Mouse (Mus musculus) ES-Bruce4 (cell line): Measurements from ENCODE around the gene Fam193b. TPM values are rescaled to one million over a fixed set of nuclear protein-coding genes. Genes with fewer than 3 reads are reported as not detected.
"Not testable (repeated sequence)": the region's sequence is repeated elsewhere in the genome, so short reads cannot be mapped to it uniquely, and the experiment has no call there.

Experiments
- H3K27ac ChIP-seq: 2 replicates; pipeline ENCODE4 v1.5.1; 2012; ENCODE audit warnings: low read length, inconsistent platforms; ENCODE audit not compliant: insufficient read depth
- H3K27me3 ChIP-seq: 2 replicates; pipeline ENCODE4 v1.6.1; 2012; ENCODE audit warnings: mild to moderate bottlenecking, low read length, inconsistent platforms; ENCODE audit not compliant: control insufficient read depth, poor library complexity, insufficient read depth, severe bottlenecking
- H3K36me3 ChIP-seq: 2 replicates; pipeline ENCODE4 v1.6.1; 2012; ENCODE audit warnings: inconsistent platforms, mild to moderate bottlenecking, low read length, moderate library complexity; ENCODE audit not compliant: control insufficient read depth, poor library complexity, insufficient read depth, severe bottlenecking
- H3K4me1 ChIP-seq: one replicate; pipeline ENCODE4 v1.8.1; 2011; ENCODE audit warnings: low read length; ENCODE audit not compliant: control insufficient read depth, insufficient read depth
- H3K4me3 ChIP-seq: 2 replicates; pipeline ENCODE4 v1.5.1; 2011; ENCODE audit warnings: low read depth, mild to moderate bottlenecking, low read length
- H3K9ac ChIP-seq: 2 replicates; pipeline ENCODE4 v1.6.1; 2012; ENCODE audit warnings: low read depth, mild to moderate bottlenecking, inconsistent platforms; ENCODE audit not compliant: poor library complexity, severe bottlenecking
- H3K9me3 ChIP-seq: replicated peaks from 2 replicates; pipeline ENCODE4 v1.6.1; 2012; ENCODE audit warnings: mild to moderate bottlenecking, low read length, inconsistent platforms; ENCODE audit not compliant: control insufficient read depth, poor library complexity, insufficient read depth, severe bottlenecking
- CTCF ChIP-seq: IDR thresholded peaks from one replicate; pipeline ENCODE4 v1.8.1; 2011; ENCODE audit warnings: low read depth, low read length
- EP300 ChIP-seq: IDR thresholded peaks from 2 replicates; pipeline ENCODE4 v1.6.1; 2011; ENCODE audit warnings: low read depth, low read length; ENCODE audit not compliant: insufficient read depth
- POLR2A ChIP-seq: IDR thresholded peaks from one replicate; pipeline ENCODE4 v1.8.1; 2011; ENCODE audit warnings: low read length; ENCODE audit not compliant: insufficient read depth
- polyA plus RNA-seq: library from polyadenylated mRNA; stranded (reverse); fragments of >200 nt; gene quantifications from 2 replicates; pipeline ENCODE4 v1.2.4, GENCODE M21; 2011; ENCODE audit warnings: low read depth; ENCODE audit not compliant: missing spikeins, insufficient read depth, insufficient read length

Gene Fam193b
- polyA plus RNA-seq, 1 experiment = 41.8 TPM

DNA sequence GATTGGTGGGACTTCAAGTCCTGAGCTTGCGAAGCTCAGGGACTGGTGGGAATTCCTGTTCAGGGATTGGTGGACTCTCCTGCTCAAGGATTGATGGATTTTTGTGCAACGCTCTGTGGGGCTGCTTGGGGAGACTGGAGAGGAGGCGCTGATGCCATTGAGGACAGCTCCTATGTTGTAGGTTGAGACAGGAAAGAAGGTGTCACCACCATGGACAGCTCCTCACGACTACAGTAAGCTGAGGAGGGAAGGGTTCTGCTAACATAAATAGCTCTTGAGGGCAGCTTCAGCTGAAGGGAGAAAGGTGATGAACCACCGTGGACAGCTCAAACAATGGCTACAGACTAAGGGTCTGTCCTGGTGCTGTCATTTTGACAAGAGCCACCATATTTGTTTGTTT, 5.0 kb upstream of the Fam193b start:
- TF ChIP-seq EP300 (no peak), POLR2A (no peak)
- Histone ChIP-seq H3K9ac (no peak overlapping the region), H3K27me3 (no peaks in the 10 kb centered on the region), H3K4me3 (no peak overlapping the region), H3K4me1 (no peaks in the 10 kb centered on the region), H3K27ac (no peak overlapping the region), H3K36me3 (no peaks in the 10 kb centered on the region), H3K9me3 (peaks cover 23% of the 10 kb centered on the region)

GRCm38 (mm10) chr13:55574321-55574720, 3.4 kb upstream of the Fam193b start:
- Histone ChIP-seq H3K4me1 (no peaks in the 10 kb centered on the region), H3K9ac (no peak overlapping the region), H3K4me3 (no peak overlapping the region), H3K27me3 (no peaks in the 10 kb centered on the region), H3K36me3 (no peaks in the 10 kb centered on the region), H3K9me3 (peaks cover 23% of the 10 kb centered on the region), H3K27ac (no peak overlapping the region)
- TF ChIP-seq POLR2A (no peak), CTCF (no peak), EP300 (no peak)

GRCm38 (mm10) chr13:55573432-55573831, 2.5 kb upstream of the Fam193b start, which contains the start of gene Tmed9:
Gene Tmed9 (plus strand): TSS chr13:55573732.
- H3K36me3 ChIP-seq = peaks cover 2% of the 10 kb centered on the region; the same call in 1 of the 2 replicates
- H3K4me3 ChIP-seq = no peak within 1 kb of the TSS
- H3K4me1 ChIP-seq = no peaks in the 10 kb centered on the region
- no peaks in the 10 kb centered on the region for H3K27me3 ChIP-seq
- TF ChIP-seq EP300 = no peak
- no peak for TF ChIP-seq CTCF
- no peak for TF ChIP-seq POLR2A
- H3K9me3 ChIP-seq = peaks cover 20% of the 10 kb centered on the region
- H3K9ac ChIP-seq = no peak within 1 kb of the TSS
- no peak within 1 kb of the TSS for H3K27ac ChIP-seq

DNA sequence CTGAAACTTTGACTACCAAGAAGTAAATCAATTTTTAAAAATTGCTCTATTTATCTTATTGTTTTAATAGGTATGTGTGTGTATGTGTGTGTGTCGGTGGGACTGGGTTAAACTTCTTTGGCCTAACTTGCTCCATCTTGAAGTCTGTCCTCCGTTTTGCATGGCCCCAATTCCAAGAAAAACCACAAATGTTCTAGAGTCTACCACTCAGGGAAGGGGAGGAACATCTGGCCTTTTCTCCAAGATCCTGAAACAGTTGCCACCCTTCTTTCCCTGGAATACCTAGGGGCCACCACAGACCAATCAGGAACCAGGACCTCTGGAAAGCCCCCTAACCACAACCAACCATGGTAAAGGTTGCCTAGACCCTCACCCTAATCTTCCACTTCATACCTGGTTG, 1.1 kb upstream of the Fam193b start:
- H3K36me3 ChIP-seq = peaks cover 6% of the 10 kb centered on the region; the same call in 1 of the 2 replicates
- H3K9me3 ChIP-seq = peaks cover 9% of the 10 kb centered on the region; the same call in 1 of the 2 replicates
- no peak overlapping the region for H3K9ac ChIP-seq
- H3K4me1 ChIP-seq = no peaks in the 10 kb centered on the region
- H3K27me3 ChIP-seq = no peaks in the 10 kb centered on the region
- no peak overlapping the region for H3K4me3 ChIP-seq
- TF ChIP-seq CTCF = no peak
- no peak for TF ChIP-seq POLR2A
- TF ChIP-seq EP300 = no peak
- H3K27ac ChIP-seq = no peak overlapping the region

DNA sequence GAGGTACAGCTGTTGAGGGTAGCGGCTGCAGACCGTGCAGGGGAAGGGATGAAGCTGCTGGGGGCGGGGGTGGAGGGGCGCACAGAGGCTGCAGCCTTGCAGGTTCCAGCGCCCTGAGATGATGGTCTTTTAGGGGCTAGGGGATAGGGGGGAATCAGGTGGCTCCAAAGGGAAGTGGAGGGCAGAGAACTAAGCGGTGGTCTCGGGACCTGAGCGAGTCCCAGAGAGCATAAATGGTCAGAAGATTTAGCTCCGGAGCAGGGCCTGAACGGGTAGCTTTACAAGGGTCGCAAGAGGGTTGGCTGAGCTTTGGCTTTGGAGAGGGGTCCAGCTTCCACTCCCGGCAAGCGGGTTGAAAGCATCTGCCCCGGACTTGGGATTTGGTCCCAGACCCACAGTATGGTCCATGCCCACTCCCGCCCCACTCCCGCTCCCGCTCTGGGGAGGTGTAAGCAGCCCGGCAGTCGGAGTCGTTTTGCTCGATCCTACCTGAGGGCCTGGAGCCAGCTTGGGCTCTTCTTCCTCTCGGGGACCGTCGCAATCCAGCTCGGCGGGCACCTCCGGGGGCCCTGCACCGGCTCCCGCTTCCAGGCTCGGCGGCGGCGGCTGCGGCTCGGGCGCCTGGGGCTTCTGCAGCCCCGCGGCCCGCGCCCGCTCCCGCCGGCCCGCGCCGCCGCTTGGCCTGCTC, 490 bp downstream of the Fam193b start:
- H3K27ac ChIP-seq = peak overlapping the region; percentile 86
- peaks cover 7% of the 10 kb centered on the region; the same call in 1 of the 2 replicates for H3K9me3 ChIP-seq
- no peaks in the 10 kb centered on the region for H3K4me1 ChIP-seq
- no peaks in the 10 kb centered on the region for H3K27me3 ChIP-seq
- H3K9ac ChIP-seq = peak overlapping the region; percentile 100
- H3K36me3 ChIP-seq = peaks cover 6% of the 10 kb centered on the region; the same call in 1 of the 2 replicates
- no peak for TF ChIP-seq POLR2A
- TF ChIP-seq CTCF = no peak
- TF ChIP-seq EP300 = no peak
- H3K4me3 ChIP-seq = peak overlapping the region; percentile 100

GRCm38 (mm10) chr13:55569726-55570285, 1.1 kb downstream of the Fam193b start:
- H3K4me1 ChIP-seq = no peaks in the 10 kb centered on the region
- no peak overlapping the region for H3K27ac ChIP-seq
- H3K9me3 ChIP-seq = peaks cover 7% of the 10 kb centered on the region; the same call in 1 of the 2 replicates
- H3K27me3 ChIP-seq = no peaks in the 10 kb centered on the region
- H3K9ac ChIP-seq = peak overlapping the region; percentile 100
- TF ChIP-seq CTCF = no peak
- TF ChIP-seq POLR2A = no peak
- no peak for TF ChIP-seq EP300
- H3K36me3 ChIP-seq = peaks cover 11% of the 10 kb centered on the region
- peak overlapping the region; percentile 100 for H3K4me3 ChIP-seq

DNA sequence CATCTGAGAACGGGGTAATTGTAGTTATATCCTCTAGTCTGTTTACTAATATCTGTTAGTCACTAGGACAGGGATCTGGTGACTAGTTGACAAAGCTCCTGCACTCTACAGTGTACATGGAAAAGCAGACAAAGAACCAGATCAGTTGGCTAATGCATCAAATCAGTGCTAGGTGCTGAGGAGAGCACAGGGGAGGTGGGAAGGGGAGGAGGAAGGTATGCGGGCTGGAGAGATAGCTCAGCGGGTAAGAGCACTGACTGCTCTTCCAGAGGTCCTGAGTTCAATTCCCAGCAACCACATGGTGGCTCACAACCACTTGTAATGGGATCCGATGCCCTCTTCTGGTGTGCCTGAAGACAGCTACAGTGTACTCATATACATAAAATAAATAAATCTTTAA, 2.4 kb downstream of the Fam193b start:
- H3K4me3 ChIP-seq, H3K4me1 ChIP-seq, H3K27me3 ChIP-seq, H3K9me3 ChIP-seq, H3K27ac ChIP-seq, H3K9ac ChIP-seq: not testable (repeated sequence)
- peaks cover 11% of the 10 kb centered on the region for H3K36me3 ChIP-seq
